Mouse (Mus musculus): Measurements from ENCODE around the gene Vrk1. TPM values are rescaled to one million over a fixed set of nuclear protein-coding genes. Genes with fewer than 3 reads are reported as not detected.

Vrk1 gene
- total RNA-seq, 2 experiments from 2014 or later = 17.8 to 19.1 TPM

DNA sequence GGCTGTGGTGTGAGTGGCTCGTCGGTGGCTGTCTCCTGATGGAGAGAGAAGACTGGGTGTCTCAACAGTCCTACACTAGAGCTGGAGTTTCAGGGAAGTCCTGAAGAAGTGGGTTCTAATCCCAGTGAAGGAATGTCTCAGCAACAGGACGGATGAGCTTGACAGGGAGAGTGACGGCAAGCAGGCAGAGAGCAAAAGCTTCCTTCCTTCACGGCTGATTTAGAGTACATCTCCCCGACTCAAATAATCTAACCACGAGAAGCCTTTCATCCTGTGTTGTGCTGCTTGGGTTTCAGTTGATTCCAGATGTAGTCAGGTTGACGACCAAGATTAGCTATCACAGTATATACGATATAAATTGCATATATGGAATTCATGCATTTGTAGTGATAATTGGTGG, 24.7 kb downstream of the Vrk1 start:
- DNase-seq = no peak
- intact Hi-C loops (cut with DNase I) = no loop called here

DNA sequence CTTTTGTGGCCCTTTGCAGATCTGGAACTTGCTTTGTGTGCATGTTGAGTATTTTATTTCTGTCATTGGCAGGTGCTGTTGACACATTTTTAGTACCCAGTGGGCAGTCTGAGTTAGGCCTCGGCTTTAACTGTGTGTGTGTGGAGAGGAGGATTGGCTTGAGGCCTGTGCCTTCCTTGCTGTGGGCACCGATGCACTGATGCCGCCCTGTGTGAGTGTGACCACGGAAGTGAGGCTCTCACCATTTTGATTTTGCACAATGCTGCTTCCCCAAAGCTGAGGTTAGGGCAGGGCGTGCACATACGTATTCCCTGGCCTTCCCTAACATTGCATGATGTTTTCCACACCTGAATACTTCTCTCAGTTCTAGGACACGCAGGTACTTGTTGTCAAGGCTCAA, 30.2 kb downstream of the Vrk1 start:
- no peak for DNase-seq
- intact Hi-C loops (cut with DNase I) = no loop called here

DNA sequence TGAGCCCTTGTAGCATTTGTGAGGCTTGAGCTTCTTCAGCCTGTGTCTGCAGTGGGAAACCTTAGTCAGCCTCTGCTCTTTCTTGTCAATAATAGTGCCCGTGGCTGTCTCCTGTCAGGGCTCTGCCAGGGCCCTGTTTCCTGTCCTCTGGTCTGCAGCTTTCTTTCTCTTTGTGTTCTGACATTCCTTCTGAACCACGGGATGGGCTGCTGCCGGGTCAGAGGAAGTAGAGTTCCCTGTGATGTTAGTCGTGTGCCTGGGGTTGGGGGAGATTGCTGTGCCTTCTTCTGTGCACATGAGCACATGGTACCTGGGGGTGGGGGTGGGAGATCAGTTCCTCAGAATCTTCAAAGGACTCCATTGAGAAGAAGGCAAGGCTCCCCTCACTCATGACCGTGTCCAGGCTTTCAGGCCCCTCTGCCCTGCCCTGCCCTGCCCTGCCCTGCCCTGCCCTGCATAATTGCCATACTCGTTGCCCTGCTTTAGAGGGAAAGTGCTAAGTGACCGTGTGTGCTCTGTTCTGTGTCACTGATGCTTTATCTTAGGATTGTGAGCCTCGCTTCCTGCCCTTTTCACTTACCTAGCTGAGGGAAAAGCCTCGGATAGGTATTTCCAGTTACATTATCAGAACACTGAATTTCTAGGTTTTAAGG, 36.2 kb downstream of the Vrk1 start:
- DNase-seq = no peak
- intact Hi-C loops (cut with DNase I) = no loop called here

DNA sequence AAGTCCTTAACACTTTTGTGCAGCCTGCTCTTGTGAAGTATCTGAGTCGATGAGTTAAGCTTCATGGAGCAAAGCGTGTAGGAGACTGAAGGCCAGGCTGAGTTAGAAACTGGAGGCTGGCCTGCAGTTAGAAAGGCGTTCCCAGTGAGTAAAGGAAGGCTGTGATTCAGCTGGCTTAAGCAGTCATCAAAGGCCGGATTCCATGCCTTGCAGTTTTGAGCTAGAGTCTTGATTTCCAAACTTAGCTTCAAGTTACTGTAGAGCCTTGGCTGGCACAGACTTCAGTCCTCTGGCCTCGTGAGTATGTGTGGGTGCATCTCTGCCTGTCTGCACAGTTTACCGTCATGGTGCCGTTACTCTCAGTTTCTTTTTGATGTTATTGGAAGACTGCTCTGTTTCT, 42.2 kb downstream of the Vrk1 start:
- intact Hi-C loops (cut with DNase I) = no loop called here
- DNase-seq = no peak

DNA sequence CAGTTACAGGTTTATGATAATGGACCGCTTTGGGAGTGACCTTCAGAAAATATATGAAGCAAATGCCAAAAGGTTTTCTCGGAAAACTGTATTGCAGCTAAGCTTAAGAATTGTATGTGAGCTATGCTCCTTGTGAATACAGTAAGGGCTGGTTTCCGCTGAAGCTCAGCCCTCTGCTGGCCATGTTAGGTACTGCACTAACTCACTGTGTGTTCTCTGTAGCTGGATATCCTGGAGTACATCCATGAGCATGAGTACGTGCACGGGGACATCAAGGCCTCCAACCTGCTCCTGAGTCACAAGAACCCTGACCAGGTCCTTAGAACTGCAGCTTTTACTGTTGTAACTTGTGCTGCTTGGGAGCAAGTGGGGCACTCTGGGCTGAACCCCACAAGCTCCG, 45.8 kb downstream of the Vrk1 start:
- DNase-seq = peak; percentile 85 to 90
- intact Hi-C loops (cut with DNase I) = loop anchor here (2.0 kb wide), 4 partner anchors 45 to 217 kb away; partner anchors contain the start of gene Vrk1

DNA sequence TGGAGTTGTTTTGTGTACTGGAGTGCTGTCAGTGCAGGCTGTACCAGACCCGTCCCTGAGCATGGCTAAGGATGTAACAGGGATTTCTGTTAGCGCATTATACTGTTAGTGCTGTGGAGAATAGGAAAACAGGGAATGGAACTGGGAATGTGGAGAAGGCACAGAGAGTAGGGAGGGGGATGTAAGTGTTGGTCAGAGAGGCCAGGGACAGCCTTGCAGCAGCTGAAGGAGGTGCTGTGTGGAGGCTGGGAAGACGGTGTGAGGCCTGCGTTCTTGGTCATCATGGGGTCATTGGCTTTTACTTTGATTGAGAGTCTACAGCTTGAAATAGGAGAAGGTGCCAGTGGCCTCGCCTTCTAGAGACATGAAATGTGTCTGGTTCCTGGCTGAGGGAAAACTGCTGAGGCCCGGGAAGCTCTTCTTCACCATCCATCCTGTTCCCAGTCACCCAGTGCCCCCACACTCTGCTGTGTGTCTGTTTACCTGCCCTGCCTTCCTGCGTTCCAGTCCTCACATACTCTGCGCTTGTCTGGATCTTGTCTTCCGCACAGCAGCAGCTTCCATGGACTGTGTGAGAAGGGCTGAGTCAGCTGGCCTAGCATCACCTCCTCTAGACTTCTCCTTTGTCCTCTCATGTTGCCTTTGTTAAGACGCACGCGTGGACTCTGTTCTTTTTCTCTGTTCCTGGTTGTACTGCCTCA, 50.0 kb downstream of the Vrk1 start:
- DNase-seq = no peak
- intact Hi-C loops (cut with DNase I) = no loop called here

DNA sequence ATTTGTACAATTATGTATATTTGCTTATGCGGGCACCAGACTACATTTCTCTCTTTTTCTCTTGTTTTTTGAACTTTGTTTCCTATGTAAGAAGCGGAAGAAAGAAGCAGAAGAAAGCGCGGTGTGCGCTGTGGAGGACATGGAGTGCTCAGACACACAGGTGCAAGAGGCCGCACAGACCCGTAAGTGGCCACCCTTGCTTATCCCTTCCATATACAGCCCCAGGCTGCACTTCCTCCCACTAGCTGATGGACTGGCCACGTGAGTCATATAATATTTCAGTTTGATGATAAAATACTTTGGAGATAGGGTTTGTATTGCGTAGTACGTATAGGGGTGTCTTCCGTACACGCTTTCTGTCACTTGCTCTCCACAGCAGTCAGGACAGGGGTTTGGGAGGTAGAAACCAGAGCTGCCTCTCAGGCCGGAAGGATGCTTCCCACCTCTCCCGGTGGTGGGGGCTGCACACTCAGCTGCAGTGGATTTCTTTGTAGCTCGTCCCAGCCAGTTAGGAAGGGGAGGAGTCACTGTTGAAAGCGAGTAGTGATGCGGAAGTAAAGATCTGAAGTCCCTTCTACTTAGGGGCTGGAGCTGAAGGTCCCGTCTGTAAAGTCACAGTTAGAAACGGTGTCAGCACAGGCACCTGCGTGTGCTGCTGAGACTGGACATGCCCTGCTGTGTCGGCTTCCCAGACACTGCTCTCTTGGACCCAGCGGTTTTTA, 60.6 kb downstream of the Vrk1 start:
- no peak for DNase-seq
- intact Hi-C loops (cut with DNase I) = no loop called here

DNA sequence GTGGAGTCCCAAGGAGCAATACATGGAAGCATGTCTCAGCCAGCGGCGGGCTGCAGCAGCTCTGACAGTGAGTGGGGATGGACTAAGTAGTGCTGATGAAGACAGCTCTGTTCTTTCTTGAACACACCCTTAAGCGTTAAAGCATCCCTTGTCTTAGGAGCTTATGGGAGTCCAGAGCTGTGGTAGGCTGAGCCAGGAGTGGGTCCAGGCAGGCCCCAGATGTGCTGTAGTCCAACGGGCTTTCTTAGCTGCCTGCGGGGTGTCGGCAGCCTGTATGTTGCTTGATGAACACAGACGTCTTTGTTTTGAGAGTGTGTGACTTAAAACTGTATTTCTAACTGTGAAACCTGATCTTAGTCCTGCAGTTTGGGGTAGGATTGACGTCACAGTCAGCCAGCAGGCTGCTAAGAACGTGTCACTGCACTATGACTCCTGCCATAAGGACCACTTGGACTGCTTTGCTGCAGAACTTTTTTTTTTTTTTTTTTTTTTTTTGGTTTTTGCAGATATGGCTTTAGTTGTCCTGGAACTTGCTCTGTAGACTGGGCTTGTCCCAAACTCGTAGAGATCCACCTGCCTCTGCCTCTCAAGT, 61.6 kb downstream of the Vrk1 start:
- no peak for DNase-seq
- intact Hi-C loops (cut with DNase I) = no loop called here

DNA sequence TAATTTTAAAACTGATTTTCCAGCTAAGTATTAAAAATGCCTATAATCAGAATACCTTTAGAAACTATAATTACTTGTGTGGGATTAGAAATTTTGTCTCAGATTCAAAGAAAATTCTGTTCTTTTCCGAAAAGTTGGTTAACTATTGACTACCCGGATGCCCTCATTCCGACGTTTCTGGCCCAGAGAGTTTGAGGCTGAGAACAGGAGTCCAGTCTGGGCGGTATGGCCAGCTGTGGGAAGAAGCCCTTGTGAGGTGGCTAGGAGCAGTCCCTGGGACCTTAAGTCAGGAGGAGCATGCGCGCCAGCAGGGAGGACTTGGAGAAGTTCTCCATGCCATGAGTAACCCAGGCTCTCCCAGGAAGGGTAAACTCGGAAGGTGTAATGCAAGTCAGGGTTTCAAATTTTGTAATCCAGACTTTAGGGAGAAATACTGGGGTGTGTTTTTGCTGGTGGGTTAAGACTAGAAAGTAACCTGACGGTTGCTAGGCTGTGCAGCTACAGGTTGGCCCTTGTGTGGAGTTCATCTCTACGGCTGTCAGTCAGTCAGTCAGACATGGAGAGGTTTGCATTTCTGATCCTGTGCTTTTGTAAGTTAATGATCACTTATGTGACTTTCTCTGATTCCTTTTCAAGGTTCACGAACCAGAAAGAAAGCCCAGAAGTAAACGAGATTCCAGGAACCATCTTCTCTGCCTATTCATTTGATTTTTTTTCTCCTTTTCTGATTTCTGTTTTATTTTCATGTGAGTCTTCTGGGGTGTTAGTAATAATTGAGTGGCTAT, 64.5 kb downstream of the Vrk1 start:
- intact Hi-C loops (cut with DNase I) = no loop called here
- no peak for DNase-seq

DNA sequence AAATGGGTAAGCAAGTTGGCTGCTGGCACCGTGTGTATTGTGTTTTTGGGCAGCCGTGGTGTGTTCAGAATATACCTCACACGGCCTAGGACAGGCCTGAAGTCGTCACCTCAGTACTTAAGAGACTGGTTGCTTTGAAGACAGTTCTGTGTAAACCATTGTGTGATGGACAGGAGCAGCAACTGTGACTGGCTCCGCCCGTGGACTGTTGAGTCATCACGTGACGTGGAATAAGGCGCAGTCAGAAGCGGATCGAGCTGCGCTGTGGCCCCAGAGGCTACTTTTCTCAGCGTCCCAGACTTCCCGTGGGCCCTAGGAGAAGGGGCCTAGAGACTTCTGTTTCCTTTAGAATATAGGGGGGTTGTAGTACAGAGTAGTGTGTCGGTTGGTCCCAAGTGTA, 66.1 kb downstream of the Vrk1 start:
- no peak for DNase-seq
- intact Hi-C loops (cut with DNase I) = no loop called here

DNA sequence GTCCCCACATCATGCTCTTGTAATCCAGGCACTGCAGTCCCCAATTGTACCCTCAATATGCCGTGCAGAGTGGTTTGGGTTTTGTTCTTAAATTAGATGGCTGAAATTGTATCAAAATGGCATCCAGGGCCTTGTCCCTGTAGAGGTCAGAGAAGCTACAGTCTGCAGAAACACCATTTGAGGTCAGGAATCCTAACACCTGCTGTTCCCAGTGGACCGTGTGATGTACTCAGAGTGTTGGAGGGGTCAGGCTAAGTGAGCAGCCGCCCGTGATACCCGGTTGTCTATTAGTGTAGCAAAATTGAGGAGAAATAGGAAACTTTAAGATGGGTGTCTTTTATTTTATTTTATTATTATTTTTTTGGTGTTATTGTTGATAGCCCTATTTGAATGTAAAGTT, 70.5 kb downstream of the Vrk1 start:
- intact Hi-C loops (cut with DNase I) = no loop called here

DNA sequence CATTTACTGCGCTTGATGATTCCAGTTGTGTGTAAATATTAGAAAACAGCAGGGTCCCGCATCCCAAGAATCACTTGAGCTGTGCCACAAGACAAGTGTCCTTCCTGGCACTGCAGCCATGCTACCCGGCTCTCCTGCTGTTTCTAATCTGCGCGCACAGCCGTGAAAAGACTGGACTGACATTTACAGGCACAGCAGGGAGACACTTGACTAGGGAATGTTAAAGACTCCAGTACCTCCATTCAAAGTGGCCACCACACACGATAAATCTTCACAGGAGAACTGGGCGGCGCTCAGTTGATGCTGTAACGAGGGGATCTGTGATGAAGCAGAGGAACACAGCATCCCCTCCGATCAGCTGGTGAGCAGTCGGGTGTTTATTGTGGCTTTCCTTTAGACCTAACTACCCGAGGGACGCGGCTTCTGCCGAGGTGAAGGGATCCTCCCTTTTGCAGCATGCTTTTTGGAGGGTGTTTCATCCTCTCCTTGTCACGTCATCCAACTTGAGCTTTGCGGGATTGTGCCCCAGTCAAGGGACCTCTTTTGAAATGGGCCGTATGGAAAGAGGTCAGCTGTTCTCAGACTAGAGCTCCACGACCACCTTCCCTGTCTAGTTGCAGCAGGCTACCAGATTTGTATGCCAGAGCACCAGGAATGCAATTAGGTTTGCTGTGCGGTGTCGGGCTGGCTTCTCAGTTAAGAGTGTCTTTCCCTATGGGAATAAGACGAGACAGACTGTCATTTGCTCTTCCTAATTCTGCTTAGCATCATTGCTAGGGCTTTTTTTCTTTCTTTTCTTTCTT, 71.1 kb downstream of the Vrk1 start:
- DNase-seq = no peak
- intact Hi-C loops (cut with DNase I) = no loop called here

More for the DNA sequence above, 70.5 kb downstream of the Vrk1 start:
- no peak for DNase-seq

DNA sequence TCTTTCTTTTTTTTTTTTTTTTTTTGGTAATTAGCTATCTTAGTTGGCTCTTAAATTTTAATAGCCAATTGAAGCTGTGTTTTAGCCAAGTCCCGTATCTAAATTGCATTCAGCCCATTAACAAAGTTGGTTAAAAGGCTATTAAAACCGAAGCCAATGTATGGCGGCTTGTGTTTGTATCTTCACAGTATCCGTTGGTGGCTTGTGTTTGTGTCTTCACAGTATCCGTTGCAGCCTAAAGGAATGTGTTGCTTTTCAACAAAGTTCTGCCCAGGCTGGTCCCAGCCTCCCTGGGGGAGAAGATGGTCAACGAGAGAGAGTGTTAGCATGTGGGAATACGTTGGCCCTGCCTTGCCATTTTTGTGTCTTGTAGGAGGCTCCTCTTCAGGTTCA, 71.7 kb downstream of the Vrk1 start:
- DNase-seq = no peak
- intact Hi-C loops (cut with DNase I) = no loop called here

DNA sequence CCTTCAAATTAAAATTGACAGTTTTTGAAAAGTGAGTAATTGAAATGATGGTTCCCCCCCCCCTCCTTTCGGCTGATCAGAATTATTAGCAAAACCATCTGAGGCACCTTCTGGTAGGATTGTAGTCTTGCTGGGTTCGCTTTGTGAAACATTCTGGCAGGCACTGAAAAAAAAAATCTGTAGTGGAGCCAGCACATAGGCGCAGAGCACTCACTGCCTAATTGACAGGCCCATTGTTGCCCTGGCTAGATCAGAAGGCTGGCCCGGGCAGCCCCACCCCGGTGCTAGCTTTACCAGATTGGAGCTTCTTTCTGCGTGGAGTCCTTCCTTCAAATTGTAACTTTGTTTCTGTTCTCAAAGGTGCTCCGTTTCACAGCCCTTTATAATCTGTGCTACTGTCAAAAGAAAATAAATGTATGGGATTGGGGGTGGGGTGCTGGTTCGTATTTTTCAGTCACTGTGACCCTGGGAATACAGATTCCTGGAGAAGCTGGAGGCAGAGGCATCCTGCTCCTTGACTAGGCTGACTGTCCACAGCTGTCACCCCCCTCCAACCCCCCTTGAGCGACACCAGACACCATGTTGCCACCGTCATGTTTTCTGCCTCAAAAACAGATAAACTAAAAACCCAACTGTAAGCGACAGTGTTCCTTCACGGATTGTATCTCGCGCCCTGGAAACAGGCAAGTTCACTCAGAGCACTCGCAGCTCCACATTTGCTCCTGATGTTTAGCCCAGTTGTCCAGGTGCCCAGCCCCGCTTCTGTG, 72.3 kb downstream of the Vrk1 start:
- intact Hi-C loops (cut with DNase I) = no loop called here

DNA sequence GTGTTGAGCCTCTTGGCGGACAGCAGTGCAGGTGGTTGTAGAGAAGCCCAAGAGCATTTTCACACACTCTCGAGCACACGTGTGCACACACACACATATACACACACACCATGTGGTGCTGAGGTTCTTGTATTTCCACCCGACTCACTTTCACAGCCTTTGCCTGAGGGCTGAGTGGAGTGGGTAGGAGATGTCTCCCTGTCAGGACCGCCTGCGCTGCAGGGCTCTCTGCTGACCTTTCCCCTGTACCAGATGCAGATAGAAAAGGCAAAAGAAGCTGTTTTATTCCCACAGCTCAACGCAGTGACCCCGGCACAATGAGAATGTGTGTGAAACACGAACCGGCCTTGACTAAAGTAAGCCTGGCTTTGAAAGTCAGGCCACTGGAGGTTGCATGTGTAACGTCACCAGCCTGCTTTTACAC, 72.9 kb downstream of the Vrk1 start:
- intact Hi-C loops (cut with DNase I) = no loop called here
- no peak for DNase-seq

More for the DNA sequence above, 72.3 kb downstream of the Vrk1 start:
- DNase-seq = no peak

DNA sequence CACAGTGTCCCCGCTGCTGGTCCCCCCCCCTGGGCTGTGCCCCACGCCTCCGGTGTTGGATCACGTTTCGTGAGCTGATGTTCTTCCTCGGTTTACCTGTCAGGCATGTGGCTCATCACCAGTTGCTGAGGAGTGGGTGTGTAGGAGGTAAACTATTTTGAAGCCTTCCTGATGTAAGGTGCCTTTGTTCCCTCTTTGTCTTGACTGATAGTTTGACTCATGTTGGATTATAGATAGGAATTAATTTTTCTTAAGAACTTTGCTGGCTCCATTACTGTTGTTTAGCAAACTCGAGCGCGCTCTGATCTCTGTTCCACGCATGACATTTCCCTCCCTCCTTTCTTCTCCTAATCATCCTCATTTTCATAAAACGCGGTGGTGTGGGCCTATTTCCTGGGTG, 74.1 kb downstream of the Vrk1 start:
- intact Hi-C loops (cut with DNase I) = no loop called here
- DNase-seq = no peak

DNA sequence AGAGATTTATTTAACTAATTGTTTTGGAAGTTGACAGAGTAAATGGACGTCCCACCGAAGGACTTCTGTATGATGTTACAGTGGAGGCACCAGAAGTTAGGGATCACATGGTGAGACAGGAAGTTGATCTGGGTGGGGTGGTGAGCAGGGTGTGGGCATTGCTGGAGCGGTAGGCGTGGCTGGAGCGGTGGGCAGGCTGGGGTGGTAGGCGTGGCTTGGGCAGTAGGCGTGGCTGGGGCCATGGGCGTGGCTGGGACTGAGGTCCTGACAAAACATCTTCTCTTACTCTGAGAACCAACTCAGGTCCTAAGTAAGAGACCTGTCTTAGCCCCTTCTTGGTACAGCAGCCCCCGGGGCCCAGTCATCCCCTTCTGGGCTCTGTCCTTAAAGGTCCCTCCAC, 84.8 kb downstream of the Vrk1 start:
- DNase-seq = no peak
- intact Hi-C loops (cut with DNase I) = no loop called here

DNA sequence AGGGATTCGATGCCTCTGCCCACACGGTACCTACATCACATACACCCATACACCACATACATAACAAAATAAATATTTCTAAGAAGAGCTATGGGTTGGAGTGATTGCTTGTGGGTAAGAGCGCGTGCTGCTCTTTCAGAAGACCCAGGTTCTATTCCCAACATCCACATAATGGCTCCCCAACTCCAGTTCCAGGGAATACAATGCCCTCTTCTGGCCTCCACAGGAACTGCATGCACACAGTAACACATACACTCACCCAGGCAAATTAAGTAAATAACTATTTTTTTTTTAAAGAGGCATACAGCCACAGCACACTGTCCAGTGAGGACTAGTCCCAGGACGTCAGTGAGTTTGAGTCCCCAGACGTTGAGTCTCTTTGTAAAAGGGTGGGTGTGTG, 92.0 kb downstream of the Vrk1 start:
- intact Hi-C loops (cut with DNase I) = no loop called here
- DNase-seq = no peak

Data from heart, postnatal 10 days (tissue).